Comparison of ENCODE assay signal across 13 mouse cellular contexts in genomic region chr2:122905129-122906072, GRCm38 (mm10).
A peak's percentile ranks its signal among the peaks of the same experiment; 100 is the strongest.
DNase-seq lines count a peak whose midpoint lies in the region; ATAC-seq lines count a peak whose summit lies in the region.
"Had no signal": no experiment of that assay in that cellular context is flagged by ENCODE, and none has a peak within 500 bp of the region (broad histone marks: within the 10 kb centered on the region; RNA-seq: fewer than 3 reads in every experiment).

No protein-coding gene starts in this region.

- no peaks in the 10 kb centered on the region for H3K4me1 ChIP-seq in embryonic facial prominence, embryonic 11.5 days (ENCODE audit: control insufficient read depth, insufficient read depth, low read length)
- H3K4me1 ChIP-seq in forebrain, embryonic 16.5 days (replicated peaks; ENCODE audit: control insufficient read depth, insufficient read depth, low read length) = no peaks in the 10 kb centered on the region; the same call in 1 of the 2 replicates
- H3K4me1 ChIP-seq in midbrain, embryonic 12.5 days = peaks cover 10% of the 10 kb centered on the region
- H3K4me1 ChIP-seq: limb, embryonic 15.5 days had no signal

- H3K27me3 ChIP-seq in embryonic facial prominence, embryonic 11.5 days (ENCODE audit: control insufficient read depth, insufficient read depth, low read length) = no peaks in the 10 kb centered on the region
- H3K27me3 ChIP-seq in forebrain, embryonic 16.5 days (replicated peaks; ENCODE audit: control insufficient read depth, insufficient read depth, low read length) = no peaks in the 10 kb centered on the region
- peaks cover 8% of the 10 kb centered on the region; the same call in 1 of the 2 replicates for H3K27me3 ChIP-seq in midbrain, embryonic 12.5 days
- H3K27me3 ChIP-seq: CH12.LX; limb, embryonic 15.5 days had no signal

- H3K9ac ChIP-seq in embryonic facial prominence, embryonic 11.5 days (replicated peaks; ENCODE audit: low read length) = no peak overlapping the region
- H3K9ac ChIP-seq in forebrain, embryonic 16.5 days (replicated peaks; ENCODE audit: low read depth, low read length) = no peak overlapping the region
- no peak overlapping the region for H3K9ac ChIP-seq in midbrain, embryonic 12.5 days (replicated peaks)
- H3K9ac ChIP-seq: limb, embryonic 15.5 days had no signal

- ATAC-seq in embryonic facial prominence, embryonic 11.5 days (replicated peaks; ENCODE audit: insufficient number of reproducible peaks, low FRiP score, low TSS enrichment, low read depth) = peak; percentile 48
- peak; percentile 15; the same call in 1 of the 2 replicates for ATAC-seq in forebrain, embryonic 16.5 days
- ATAC-seq in midbrain, embryonic 12.5 days (ENCODE audit: low FRiP score, low read depth) = peak; percentile 89
- ATAC-seq in megakaryocyte-erythroid progenitor cell, adult 5-6 weeks (replicated peaks; ENCODE audit: low FRiP score, low TSS enrichment, poor library complexity, severe bottlenecking) = no peak
- ATAC-seq: intestine, postnatal 0 days had no signal

- no peak overlapping the region for H3K4me3 ChIP-seq in embryonic facial prominence, embryonic 11.5 days (ENCODE audit: low read depth, low read length)
- H3K4me3 ChIP-seq in forebrain, embryonic 16.5 days (replicated peaks; ENCODE audit: low read length) = no peak overlapping the region
- H3K4me3 ChIP-seq in midbrain, embryonic 12.5 days = no peak overlapping the region
- H3K4me3 ChIP-seq: limb, embryonic 15.5 days had no signal

- H3K9me3 ChIP-seq in embryonic facial prominence, embryonic 11.5 days (replicated peaks; ENCODE audit: control insufficient read depth, low read length) = no peaks in the 10 kb centered on the region
- H3K9me3 ChIP-seq in forebrain, embryonic 16.5 days (ENCODE audit: control insufficient read depth, low read length) = no peaks in the 10 kb centered on the region
- 0 out of 2 replicates have a peak, but pooled peaks cover 4% of the 10 kb centered on the region for H3K9me3 ChIP-seq in midbrain, embryonic 12.5 days
- H3K9me3 ChIP-seq: limb, embryonic 15.5 days had no signal

- H3K36me3 ChIP-seq in embryonic facial prominence, embryonic 11.5 days (replicated peaks; ENCODE audit: control insufficient read depth, insufficient read depth, low read depth, low read length) = no peaks in the 10 kb centered on the region
- no peaks in the 10 kb centered on the region for H3K36me3 ChIP-seq in forebrain, embryonic 16.5 days (ENCODE audit: control insufficient read depth, insufficient read depth)
- no peaks in the 10 kb centered on the region for H3K36me3 ChIP-seq in midbrain, embryonic 12.5 days
- H3K36me3 ChIP-seq: limb, embryonic 15.5 days had no signal

- no peak overlapping the region for H3K4me2 ChIP-seq in embryonic facial prominence, embryonic 11.5 days (ENCODE audit: low read depth, low read length)
- no peak overlapping the region for H3K4me2 ChIP-seq in forebrain, embryonic 16.5 days (ENCODE audit: low read length)
- H3K4me2 ChIP-seq in midbrain, embryonic 12.5 days (replicated peaks) = peak overlapping the region; percentile 25
- H3K4me2 ChIP-seq: limb, embryonic 15.5 days had no signal

- no peak overlapping the region for H3K27ac ChIP-seq in embryonic facial prominence, embryonic 11.5 days (replicated peaks; ENCODE audit: low read depth, low read length)
- no peak overlapping the region for H3K27ac ChIP-seq in forebrain, embryonic 16.5 days (ENCODE audit: low read length)
- peak overlapping the region; percentile 70 for H3K27ac ChIP-seq in midbrain, embryonic 12.5 days (replicated peaks)
- H3K27ac ChIP-seq: limb, embryonic 15.5 days had no signal

- WGBS in embryonic facial prominence, embryonic 11.5 days = 44% methylated on average over 11 of the region's 11 CpGs
- 5% methylated on average over 11 of the region's 11 CpGs for WGBS in forebrain, embryonic 16.5 days
- WGBS in midbrain, embryonic 12.5 days = 13% methylated on average over 11 of the region's 11 CpGs

- peak; percentile 42 for DNase-seq in embryonic facial prominence, embryonic 11.5 days (ENCODE audit: low spot score)
- DNase-seq in retina, embryonic 14.5 days (ENCODE audit: low spot score) = peak; percentile 56
- no peak for DNase-seq in thymus, postnatal 0 days (ENCODE audit: low spot score)
- DNase-seq in layer of hippocampus, adult 9-11 months = no peak
- DNase-seq: heart, postnatal 10 days; kidney, postnatal 4 days; spleen, adult 18-20 months had no signal

Comparison
In these comparisons a context has a peak if more than half of its experiments do, and no peak if none do; other contexts are left out.
1. DNase-seq: peak in embryonic facial prominence, embryonic 11.5 days (single experiment) and retina, embryonic 14.5 days (single experiment); none in thymus, postnatal 0 days (single experiment) and layer of hippocampus, adult 9-11 months (single experiment).